Mouse (Mus musculus): Measurements from ENCODE around the gene Crabp1.

DNA sequence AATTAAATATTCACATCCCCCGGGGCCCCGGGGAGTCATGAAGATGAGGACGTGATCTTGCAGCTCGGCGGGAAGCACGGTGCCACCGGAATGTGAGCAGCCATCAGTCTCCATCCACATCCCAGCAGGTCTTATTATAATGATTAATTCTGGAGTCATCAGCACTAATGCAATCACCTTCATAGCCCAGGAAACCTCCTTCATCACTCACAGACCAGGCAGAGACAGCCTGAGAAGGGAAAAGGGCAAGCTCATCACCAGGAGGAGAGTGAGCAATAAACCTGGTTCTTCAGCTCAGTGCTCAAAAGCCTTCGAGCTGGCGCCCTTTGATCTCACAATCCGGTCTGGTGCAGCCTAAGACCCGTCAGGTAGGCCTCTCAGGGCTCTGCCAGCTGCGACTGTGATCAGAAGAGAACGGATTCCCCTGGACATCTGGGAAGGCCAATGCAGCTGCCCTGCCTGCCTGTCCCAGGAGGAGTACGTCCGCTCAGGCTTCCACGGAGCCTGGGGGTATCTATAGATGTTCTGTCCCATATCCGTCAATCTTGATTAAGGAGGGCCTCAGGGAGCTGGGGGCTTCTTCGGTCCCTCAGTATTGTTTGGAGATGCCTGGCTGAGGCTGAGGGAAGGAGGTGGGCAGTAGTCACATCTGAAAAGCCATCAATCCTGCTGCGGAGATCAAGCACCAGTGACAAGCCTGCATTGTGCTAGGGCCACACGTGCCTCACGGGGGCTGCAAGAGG is 12.2 kb upstream of the Crabp1 start:
- TF ChIP-seq POLR2A (IDR thresholded peaks at IDR 0.05; ENCODE audit: insufficient read length, low read depth) = no peak
- TF ChIP-seq CEBPB (IDR thresholded peaks at IDR 0.05; ENCODE audit: insufficient read depth, poor library complexity, severe bottlenecking) = no peak
